Mouse (Mus musculus): ENCODE measurements around the gene Litaf.

Litaf gene

DNA sequence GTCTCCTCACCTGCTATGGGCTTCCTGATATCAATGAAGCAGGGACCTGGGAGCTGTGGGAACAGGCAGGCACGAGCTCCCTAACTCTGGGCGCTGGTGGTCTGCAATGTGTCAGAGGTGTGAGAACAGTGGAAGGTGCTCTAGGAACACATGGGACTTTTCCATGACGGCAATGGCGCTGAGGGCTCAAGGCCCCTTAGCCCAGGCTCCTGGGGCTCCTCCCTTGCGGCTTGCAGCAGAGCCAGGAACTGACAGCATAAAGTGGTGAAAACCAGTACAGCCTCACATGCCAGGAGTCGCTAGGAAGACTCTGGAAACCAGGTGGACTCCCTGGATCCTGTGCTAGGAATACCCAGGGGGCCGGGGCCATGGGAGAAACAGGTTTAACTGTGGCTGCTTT, 155.4 kb downstream of the Litaf start:
- DNase-seq (ENCODE audit: low spot score), result no peak
